Mouse (Mus musculus): ENCODE data around the gene Thsd7b. TPM values are rescaled to one million over a fixed set of nuclear protein-coding genes. Genes with fewer than 3 reads are reported as not detected.

The Thsd7b gene
- polyA plus RNA-seq, 1 experiment: 0.75 TPM

DNA sequence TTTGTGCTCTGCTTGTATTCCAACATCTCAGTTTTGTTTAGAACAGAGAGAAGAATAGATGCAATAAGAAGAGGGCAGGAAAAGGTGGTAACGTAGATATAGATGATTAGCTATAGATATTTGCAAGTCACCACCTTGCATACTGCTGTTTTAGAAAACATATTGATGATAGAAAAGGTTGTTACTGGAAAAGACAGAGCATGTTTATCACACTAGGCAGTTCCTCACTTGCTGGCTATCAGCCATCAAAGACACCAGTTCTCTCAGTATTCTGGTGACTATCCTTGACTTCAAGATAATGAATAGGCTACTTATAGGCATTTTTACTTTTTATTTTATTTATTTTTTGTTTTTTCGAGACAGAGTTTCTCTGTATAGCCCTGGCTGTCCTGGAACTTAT is 717.7 kb downstream of the Thsd7b start:
- TF ChIP-seq POLR2A (IDR thresholded peaks at IDR 0.05; ENCODE audit: borderline replicate concordance, control insufficient read depth, low read depth, low read length): no peak
- no peak for TF ChIP-seq CTCF (IDR thresholded peaks at IDR 0.05; ENCODE audit: control insufficient read depth, insufficient read depth, low read length)
- Histone ChIP-seq H3K27ac (ENCODE audit: control insufficient read depth, insufficient read depth, low read depth, low read length, poor library complexity) (no peak overlapping the region), H3K4me1 (ENCODE audit: control insufficient read depth, insufficient read depth, low read length) (no peaks in the 10 kb centered on the region), H3K4me3 (replicated peaks; ENCODE audit: control insufficient read depth, low read depth, low read length) (no peak overlapping the region)
- 50% methylated on average over 2 of the region's 2 CpGs for WGBS

DNA sequence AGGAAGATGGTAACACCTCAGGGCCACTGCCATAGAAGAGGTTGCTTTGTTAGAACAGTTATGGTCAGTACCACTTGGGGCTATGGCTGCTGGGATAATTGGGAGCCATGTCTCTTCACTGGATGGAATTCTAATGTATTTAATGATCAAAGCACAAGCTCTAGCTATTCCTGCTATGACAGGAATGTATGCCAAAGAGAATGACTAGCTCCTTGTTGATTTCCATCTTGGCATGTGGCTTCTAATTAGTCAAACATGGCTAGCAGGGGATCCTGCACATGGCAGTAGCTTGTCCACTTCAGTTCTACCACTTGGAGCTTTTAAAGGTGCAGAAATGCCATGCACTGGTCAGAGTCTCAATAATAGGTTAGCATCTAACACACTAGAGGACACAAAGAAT is 781.9 kb downstream of the Thsd7b start:
- Histone ChIP-seq H3K4me3 (replicated peaks; ENCODE audit: control insufficient read depth, low read depth, low read length) (no peak overlapping the region), H3K4me1 (ENCODE audit: control insufficient read depth, insufficient read depth, low read length) (no peaks in the 10 kb centered on the region), H3K27ac (ENCODE audit: control insufficient read depth, insufficient read depth, low read depth, low read length, poor library complexity) (no peak overlapping the region)
- TF ChIP-seq CTCF (IDR thresholded peaks at IDR 0.05; ENCODE audit: control insufficient read depth, insufficient read depth, low read length): no peak
- TF ChIP-seq POLR2A (IDR thresholded peaks at IDR 0.05; ENCODE audit: borderline replicate concordance, control insufficient read depth, low read depth, low read length): no peak

DNA sequence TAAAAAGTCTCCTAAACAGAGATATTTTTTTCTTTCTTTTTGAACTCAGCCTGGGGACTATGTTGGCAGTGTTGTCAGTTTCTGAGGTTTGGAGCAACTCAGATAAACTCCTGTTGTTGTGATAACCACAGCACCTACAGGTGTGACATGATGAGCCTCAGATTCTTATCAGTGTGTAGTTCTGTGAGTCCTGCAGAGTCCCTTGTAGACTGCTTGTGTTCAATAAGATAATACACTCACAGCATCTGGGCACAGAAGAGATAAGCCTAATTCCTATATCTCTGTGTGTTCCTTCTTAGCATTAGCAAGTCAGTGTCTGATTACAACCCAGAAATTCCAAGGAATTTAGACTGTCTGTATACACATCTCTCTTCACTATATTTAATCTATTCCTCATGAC is 789.0 kb downstream of the Thsd7b start:
- no peak for TF ChIP-seq POLR2A (IDR thresholded peaks at IDR 0.05; ENCODE audit: borderline replicate concordance, control insufficient read depth, low read depth, low read length)
- no peak for TF ChIP-seq CTCF (IDR thresholded peaks at IDR 0.05; ENCODE audit: control insufficient read depth, insufficient read depth, low read length)
- Histone ChIP-seq H3K4me3 (replicated peaks; ENCODE audit: control insufficient read depth, low read depth, low read length) (no peak overlapping the region), H3K27ac (ENCODE audit: control insufficient read depth, insufficient read depth, low read depth, low read length, poor library complexity) (no peak overlapping the region), H3K4me1 (ENCODE audit: control insufficient read depth, insufficient read depth, low read length) (no peaks in the 10 kb centered on the region)

DNA sequence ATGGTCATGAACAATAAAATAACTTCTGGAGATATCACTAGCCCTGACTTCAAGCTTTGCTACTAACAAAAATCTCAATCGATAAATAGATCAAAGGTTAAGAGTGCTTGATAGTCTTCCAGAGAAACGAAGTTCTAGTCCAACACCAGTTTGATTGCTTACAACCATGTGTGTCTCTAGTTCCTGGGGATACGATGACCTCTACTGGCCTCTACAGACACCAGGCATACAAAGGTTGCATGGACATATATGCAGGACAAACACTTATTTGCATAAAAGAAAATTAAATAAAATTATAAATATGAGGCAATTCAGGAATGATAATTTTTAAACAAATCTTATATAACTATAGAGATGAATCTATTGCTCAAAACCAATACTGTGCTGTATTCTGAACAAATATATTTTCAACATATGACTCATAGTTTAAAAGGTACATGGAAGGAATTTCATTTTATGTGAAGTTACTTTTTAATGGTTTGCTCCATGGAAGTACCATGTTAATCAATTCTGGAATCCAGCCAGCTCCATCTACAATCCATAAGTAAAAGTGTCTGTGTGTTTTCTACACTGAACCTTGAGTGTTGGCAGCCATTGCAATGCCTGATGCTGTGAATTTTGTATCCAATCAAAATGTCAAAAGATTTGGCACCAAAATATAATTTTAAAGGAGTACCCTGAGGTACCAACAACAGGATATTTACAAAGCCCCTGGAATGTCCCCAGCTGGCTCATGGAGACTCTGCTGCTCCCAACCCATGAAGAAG is 793.3 kb downstream of the Thsd7b start:
- 70% methylated on average over 3 of the region's 3 CpGs for WGBS
- no peaks in the 10 kb centered on the region for H3K4me1 ChIP-seq (ENCODE audit: control insufficient read depth, insufficient read depth, low read length)
- H3K27ac ChIP-seq (ENCODE audit: control insufficient read depth, insufficient read depth, low read depth, low read length, poor library complexity): no peak overlapping the region
- TF ChIP-seq POLR2A (IDR thresholded peaks at IDR 0.05; ENCODE audit: borderline replicate concordance, control insufficient read depth, low read depth, low read length): no peak
- no peak for TF ChIP-seq CTCF (IDR thresholded peaks at IDR 0.05; ENCODE audit: control insufficient read depth, insufficient read depth, low read length)
- no peak overlapping the region for H3K4me3 ChIP-seq (replicated peaks; ENCODE audit: control insufficient read depth, low read depth, low read length)

DNA sequence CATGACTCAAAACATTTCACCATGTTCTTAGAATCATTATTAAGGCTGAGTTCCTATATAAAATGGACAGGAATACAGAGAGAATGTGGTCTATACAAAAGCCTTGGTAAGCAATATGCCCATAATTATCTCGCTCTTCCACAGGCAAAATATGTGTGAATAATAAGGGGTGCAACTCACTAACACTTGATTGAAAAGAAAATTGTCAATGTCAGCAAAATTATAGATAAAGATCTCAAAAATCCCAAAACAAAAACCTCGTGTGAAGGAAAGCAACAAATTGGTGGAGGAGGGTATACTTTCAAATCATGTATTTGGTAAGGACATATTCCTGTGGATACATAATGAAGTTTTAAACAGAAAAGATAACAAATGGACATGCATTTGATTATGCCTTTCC is 810.7 kb downstream of the Thsd7b start:
- no peak overlapping the region for H3K27ac ChIP-seq (ENCODE audit: control insufficient read depth, insufficient read depth, low read depth, low read length, poor library complexity)
- H3K4me3 ChIP-seq (replicated peaks; ENCODE audit: control insufficient read depth, low read depth, low read length): no peak overlapping the region
- no peaks in the 10 kb centered on the region for H3K4me1 ChIP-seq (ENCODE audit: control insufficient read depth, insufficient read depth, low read length)
- TF ChIP-seq CTCF (IDR thresholded peaks at IDR 0.05; ENCODE audit: control insufficient read depth, insufficient read depth, low read length): no peak
- no peak for TF ChIP-seq POLR2A (IDR thresholded peaks at IDR 0.05; ENCODE audit: borderline replicate concordance, control insufficient read depth, low read depth, low read length)
- WGBS: 49% methylated on average over 2 of the region's 2 CpGs

DNA sequence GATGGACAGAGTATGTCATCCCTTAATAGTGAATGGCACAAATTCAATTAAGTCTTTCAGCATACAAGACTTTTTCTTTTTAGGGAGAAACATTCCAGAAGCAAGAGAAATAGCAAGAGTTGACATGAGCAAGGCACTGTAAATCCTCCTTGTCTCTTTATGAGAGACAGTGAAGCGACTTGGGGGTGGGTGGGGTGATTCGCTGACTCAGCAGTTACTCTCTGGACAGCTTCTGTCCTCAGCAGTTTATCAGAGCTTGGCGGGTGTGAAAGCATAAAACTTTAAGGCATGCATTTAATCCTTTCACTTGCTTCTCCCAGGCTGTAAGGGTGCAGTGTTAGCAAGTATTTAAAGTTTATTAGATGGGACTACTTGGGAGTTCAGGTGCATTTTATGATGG is 812.1 kb downstream of the Thsd7b start:
- H3K4me1 ChIP-seq (ENCODE audit: control insufficient read depth, insufficient read depth, low read length): no peaks in the 10 kb centered on the region
- H3K27ac ChIP-seq (ENCODE audit: control insufficient read depth, insufficient read depth, low read depth, low read length, poor library complexity): no peak overlapping the region
- 60% methylated on average over 3 of the region's 3 CpGs for WGBS
- H3K4me3 ChIP-seq (replicated peaks; ENCODE audit: control insufficient read depth, low read depth, low read length): no peak overlapping the region
- TF ChIP-seq POLR2A (IDR thresholded peaks at IDR 0.05; ENCODE audit: borderline replicate concordance, control insufficient read depth, low read depth, low read length): no peak
- no peak for TF ChIP-seq CTCF (IDR thresholded peaks at IDR 0.05; ENCODE audit: control insufficient read depth, insufficient read depth, low read length)

DNA sequence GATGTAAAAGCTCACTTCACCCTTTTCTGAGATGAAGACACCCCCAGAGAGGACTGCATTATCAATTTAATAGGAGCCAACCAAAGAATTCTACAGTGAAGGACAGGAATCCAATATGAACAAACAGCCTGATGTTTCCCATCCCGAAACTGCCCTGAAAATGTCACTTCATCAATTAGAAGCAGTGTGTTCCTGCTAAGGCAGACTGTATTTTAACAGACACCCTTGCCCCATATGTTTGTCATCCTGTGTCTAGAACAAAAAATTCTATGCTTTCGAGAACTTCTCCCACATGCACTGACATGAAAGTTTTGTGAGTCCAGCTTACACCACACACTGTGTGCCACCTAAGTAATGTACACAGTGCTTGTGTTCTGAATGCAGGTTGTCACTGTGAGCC is 812.8 kb downstream of the Thsd7b start:
- Histone ChIP-seq H3K4me1 (ENCODE audit: control insufficient read depth, insufficient read depth, low read length) (no peaks in the 10 kb centered on the region), H3K4me3 (replicated peaks; ENCODE audit: control insufficient read depth, low read depth, low read length) (no peak overlapping the region), H3K27ac (ENCODE audit: control insufficient read depth, insufficient read depth, low read depth, low read length, poor library complexity) (no peak overlapping the region)
- 81% methylated on average over 2 of the region's 2 CpGs for WGBS
- no peak for TF ChIP-seq POLR2A (IDR thresholded peaks at IDR 0.05; ENCODE audit: borderline replicate concordance, control insufficient read depth, low read depth, low read length)
- TF ChIP-seq CTCF (IDR thresholded peaks at IDR 0.05; ENCODE audit: control insufficient read depth, insufficient read depth, low read length): no peak

DNA sequence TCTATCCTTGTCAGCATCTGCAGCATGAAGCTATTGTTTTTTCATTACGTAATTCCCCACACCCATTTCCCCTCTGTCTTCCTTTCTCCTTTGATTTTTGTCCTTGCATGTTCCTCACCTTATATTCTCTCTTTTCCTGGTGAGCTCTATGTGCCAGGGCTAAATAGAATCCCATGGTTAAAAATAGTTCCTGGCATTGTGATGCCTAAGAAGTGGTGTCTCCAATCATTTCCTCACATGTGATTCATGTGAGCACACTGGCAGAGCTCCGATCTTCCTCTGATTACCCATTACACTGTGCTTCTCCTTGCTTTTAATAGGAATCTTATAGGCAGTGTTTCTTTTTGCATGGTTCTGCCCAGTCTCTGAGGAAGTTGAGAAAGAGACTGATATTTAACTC is 826.1 kb downstream of the Thsd7b start:
- WGBS: 61% methylated on average over 2 of the region's 2 CpGs

More for the DNA sequence above, 826.1 kb downstream of the Thsd7b start:
- Histone ChIP-seq H3K4me1 (ENCODE audit: control insufficient read depth, insufficient read depth, low read length) (no peaks in the 10 kb centered on the region), H3K27ac (ENCODE audit: control insufficient read depth, insufficient read depth, low read depth, low read length, poor library complexity) (no peak overlapping the region), H3K4me3 (replicated peaks; ENCODE audit: control insufficient read depth, low read depth, low read length) (no peak overlapping the region)
- TF ChIP-seq CTCF (IDR thresholded peaks at IDR 0.05; ENCODE audit: control insufficient read depth, insufficient read depth, low read length) (no peak), POLR2A (IDR thresholded peaks at IDR 0.05; ENCODE audit: borderline replicate concordance, control insufficient read depth, low read depth, low read length) (no peak)

All from bone marrow, adult 2 months (tissue).